Mouse (Mus musculus) megakaryocyte-erythroid progenitor cell, adult 5 weeks (primary cell): ENCODE results near the gene Aes. TPM values are rescaled to one million over a fixed set of nuclear protein-coding genes. Genes with fewer than 3 reads are reported as not detected.

Experiments
- polyA plus RNA-seq: library from polyadenylated mRNA; stranded (reverse); fragments of >175 nt; gene quantifications from 2 replicates; pipeline ENCODE4 v1.2.3, GENCODE M21; 2012

Aes gene
- polyA plus RNA-seq = 1,582 and 1,630 TPM in 2 replicates

GRCm38 (mm10) chr10:81559163-81559626 lies at the start of gene Aes:
Aes (plus strand) TSS chr10:81559488.

GRCm38 (mm10) chr10:81524051-81524605 lies 35.2 kb upstream of the Aes start, which contains the start of gene Gna15:
Gna15 (minus strand) TSS chr10:81524225.

GRCm38 (mm10) chr10:81545161-81545747 lies 14.0 kb upstream of the Aes start, which contains the start of gene Gna11:
Gna11 (minus strand) TSS chr10:81545190.

GRCm38 (mm10) chr10:81574081-81575056 lies 15.1 kb downstream of the Aes start, which contains the start of gene Tle2:
Tle2 (plus strand) TSS chr10:81574561.

GRCm38 (mm10) chr10:81600738-81601203 lies 41.5 kb downstream of the Aes start, which contains the start of gene Tle6:
Tle6 (minus strand) TSS chr10:81601073.

GRCm38 (mm10) chr10:81605974-81606751 lies 46.9 kb downstream of the Aes start, which contains the start of gene BC025920:
BC025920 (plus strand) TSS chr10:81606270.

Other genes with a start within 250 kb of the Aes start
- 96.8 and 123 TPM in 2 replicates for gene Cactin, start 238.4 kb upstream of the Aes start, polyA plus RNA-seq
- 3.6 and 5.2 TPM in 2 replicates for gene Tbxa2r, start 230.8 kb upstream of the Aes start, polyA plus RNA-seq
- 0.32 and 0.93 TPM in 2 replicates for gene Gipc3, start 216.2 kb upstream of the Aes start, polyA plus RNA-seq
- 274 and 308 TPM in 2 replicates for gene Hmg20b, start 209.0 kb upstream of the Aes start, polyA plus RNA-seq
- gene Mfsd12, start 202.0 kb upstream of the Aes start, polyA plus RNA-seq = 60.6 and 65.0 TPM in 2 replicates
- gene 4930404N11Rik, start 193.7 kb upstream of the Aes start, polyA plus RNA-seq = 2.8 and 5.0 TPM in 2 replicates
- gene Fzr1, start 181.0 kb upstream of the Aes start, polyA plus RNA-seq = 55.8 and 61.0 TPM in 2 replicates
- gene Dohh, start 175.1 kb upstream of the Aes start, polyA plus RNA-seq = 169 and 171 TPM in 2 replicates
- 0.64 and 1.3 TPM in 2 replicates for gene Gm48551, start 175.0 kb upstream of the Aes start, polyA plus RNA-seq
- gene Gm48552, start 170.5 kb upstream of the Aes start, polyA plus RNA-seq = 6.5 and 12.0 TPM in 2 replicates
- 9.7 and 10.1 TPM in 2 replicates for gene Smim24, start 166.4 kb upstream of the Aes start, polyA plus RNA-seq
- 223 and 238 TPM in 2 replicates for gene Nfic, start 103.9 kb upstream of the Aes start, polyA plus RNA-seq
- gene Celf5, start 76.8 kb upstream of the Aes start, polyA plus RNA-seq = 0.11 and 0.35 TPM in 2 replicates
- gene Ncln, start 63.1 kb upstream of the Aes start, polyA plus RNA-seq = 293 and 377 TPM in 2 replicates
- 29.4 and 31.3 TPM in 2 replicates for gene S1pr4, start 59.4 kb upstream of the Aes start, polyA plus RNA-seq
- 62.5 and 63.6 TPM in 2 replicates for gene Gna15, start 35.3 kb upstream of the Aes start, polyA plus RNA-seq
- 12.9 and 13.1 TPM in 2 replicates for gene Gna11, start 14.3 kb upstream of the Aes start, polyA plus RNA-seq
- 19.6 and 35.0 TPM in 2 replicates for gene Tle2, start 15.1 kb downstream of the Aes start, polyA plus RNA-seq
- gene Tle6, start 41.6 kb downstream of the Aes start, polyA plus RNA-seq = 28.2 and 41.6 TPM in 2 replicates
- gene BC025920, start 46.8 kb downstream of the Aes start, polyA plus RNA-seq = 0.09 and 0.15 TPM in 2 replicates
- 75.3 and 78.0 TPM in 2 replicates for gene Sirt6, start 68.3 kb downstream of the Aes start, polyA plus RNA-seq
- 5.9 and 7.5 TPM in 2 replicates for gene Ankrd24, start 69.1 kb downstream of the Aes start, polyA plus RNA-seq
- gene Gm10778, start 89.6 kb downstream of the Aes start, polyA plus RNA-seq = 0.09 and 0.13 TPM in 2 replicates
- gene Zfp433, start 145.3 kb downstream of the Aes start, polyA plus RNA-seq = 0.27 TPM in 1 of 2 replicates, not detected in the other
- 0.04 TPM in 1 of 2 replicates, not detected in the other for gene Gm3055, start 211.7 kb downstream of the Aes start, polyA plus RNA-seq